Mouse (Mus musculus) embryonic facial prominence, embryonic 15.5 days (tissue): ENCODE data around the gene Arhgap9. TPM values are rescaled to one million over a fixed set of nuclear protein-coding genes. Genes with fewer than 3 reads are reported as not detected.

ENCODE experiments used
- ATAC-seq: fragments of 200-750 bp; cut with Nextera tagmentation; 2 replicates; pipeline ENCODE4 v1.8.0; 2017; ENCODE audit warnings: low read depth, moderate TSS enrichment; ENCODE audit not compliant: insufficient number of reproducible peaks, low FRiP score, low TSS enrichment
- H3K27ac ChIP-seq: fragments of 300-500 bp; sonication (generic); replicated peaks from 2 replicates; pipeline ENCODE4 v1.5.1; 2015; ENCODE audit warnings: mild to moderate bottlenecking, inconsistent platforms
- H3K27me3 ChIP-seq: fragments of 300-500 bp; sonication (generic); 2 replicates; pipeline ENCODE4 v1.6.1; 2015; ENCODE audit warnings: inconsistent platforms
- H3K36me3 ChIP-seq: fragments of 300-500 bp; sonication (generic); 2 replicates; pipeline ENCODE4 v1.6.1; 2015; ENCODE audit warnings: mild to moderate bottlenecking, inconsistent platforms
- H3K4me1 ChIP-seq: fragments of 300-500 bp; sonication (generic); 2 replicates; pipeline ENCODE4 v1.6.1; 2015; ENCODE audit warnings: inconsistent platforms
- H3K4me2 ChIP-seq: fragments of 300-500 bp; sonication (generic); replicated peaks from 2 replicates; pipeline ENCODE4 v1.6.1; 2015; ENCODE audit warnings: mild to moderate bottlenecking, inconsistent platforms
- H3K4me3 ChIP-seq: fragments of 300-500 bp; sonication (generic); replicated peaks from 2 replicates; pipeline ENCODE4 v1.5.1; 2015; ENCODE audit warnings: mild to moderate bottlenecking, inconsistent platforms
- H3K9ac ChIP-seq: fragments of 300-500 bp; sonication (generic); 2 replicates; pipeline ENCODE4 v1.6.1; 2015; ENCODE audit warnings: inconsistent platforms
- H3K9me3 ChIP-seq: fragments of 300-500 bp; sonication (generic); replicated peaks from 2 replicates; pipeline ENCODE4 v1.6.1; 2016; ENCODE audit warnings: inconsistent platforms
- WGBS: fragments of 180-500 bp; shearing (Covaris S2); methylation state at CpG from one replicate; pipeline ENCODE4 v1.1.7; 2015; 5-methylcytosine and 5-hydroxymethylcytosine counted together
- polyA plus RNA-seq: library from polyadenylated mRNA; unstranded; fragments of >200 nt; fragmentation: Nextera tagmentation; extraction: Ambion mirVana; gene quantifications from 2 replicates; pipeline ENCODE4 v1.2.1, GENCODE M21; 2015

Gene Arhgap9
- polyA plus RNA-seq, 1 experiment from 2014 or later, result 5.2 TPM

DNA sequence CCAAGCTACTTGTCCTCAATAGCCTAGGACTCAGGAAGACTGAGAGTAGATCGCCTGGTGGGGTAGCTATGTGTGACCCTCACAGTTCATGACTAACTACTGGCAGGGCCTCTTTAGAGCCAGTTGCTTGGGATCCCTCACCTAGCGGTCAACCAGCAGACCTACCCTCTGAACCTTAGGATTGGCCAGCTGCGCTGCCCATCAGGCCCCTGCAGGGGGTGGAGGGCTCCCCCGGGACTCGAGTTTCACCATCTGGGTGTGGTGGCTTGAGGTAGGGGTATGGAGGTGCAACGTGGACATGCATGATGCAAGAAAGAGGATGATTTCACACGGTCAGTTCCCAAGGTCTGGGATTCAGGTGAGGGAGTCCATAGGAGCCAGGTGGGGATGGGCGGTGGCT lies 30.0 kb downstream of the Arhgap9 start:
- no peak for ATAC-seq
- Histone ChIP-seq H3K27ac (no peak overlapping the region), H3K4me3 (no peak overlapping the region), H3K27me3 (no peaks in the 10 kb centered on the region), H3K4me1 (no peaks in the 10 kb centered on the region), H3K36me3 (no peaks in the 10 kb centered on the region), H3K9me3 (no peaks in the 10 kb centered on the region), H3K4me2 (no peak overlapping the region), H3K9ac (no peak overlapping the region)
- WGBS, result 69% methylated on average over 8 of the region's 8 CpGs

DNA sequence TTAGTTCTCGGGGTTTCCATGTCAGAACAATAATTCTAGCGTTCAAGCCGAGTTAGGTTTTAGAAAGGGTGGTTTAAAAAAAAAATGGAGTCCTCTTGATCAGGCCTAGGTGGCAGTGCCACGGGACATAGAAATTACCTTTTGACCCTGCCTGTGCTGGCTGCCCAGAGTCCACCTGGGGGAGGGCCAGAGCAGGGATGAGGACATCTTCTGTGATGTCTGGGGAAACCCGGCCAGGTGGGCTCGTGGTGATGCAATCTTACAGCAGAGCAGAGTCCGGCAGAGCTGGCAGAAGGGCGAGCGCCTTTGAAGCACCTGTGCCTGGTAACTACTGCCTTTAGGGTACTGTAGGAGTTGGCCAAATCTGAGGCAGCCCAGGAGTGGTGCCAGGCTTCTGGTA lies 30.4 kb downstream of the Arhgap9 start:
- no peak overlapping the region for H3K27ac ChIP-seq
- H3K4me2 ChIP-seq, result no peak overlapping the region
- no peak overlapping the region for H3K4me3 ChIP-seq
- no peak overlapping the region for H3K9ac ChIP-seq
- no peaks in the 10 kb centered on the region for H3K36me3 ChIP-seq
- H3K27me3 ChIP-seq, result no peaks in the 10 kb centered on the region
- WGBS, result 87% methylated on average over 9 of the region's 9 CpGs
- no peaks in the 10 kb centered on the region for H3K9me3 ChIP-seq
- ATAC-seq, result no peak
- no peaks in the 10 kb centered on the region for H3K4me1 ChIP-seq

DNA sequence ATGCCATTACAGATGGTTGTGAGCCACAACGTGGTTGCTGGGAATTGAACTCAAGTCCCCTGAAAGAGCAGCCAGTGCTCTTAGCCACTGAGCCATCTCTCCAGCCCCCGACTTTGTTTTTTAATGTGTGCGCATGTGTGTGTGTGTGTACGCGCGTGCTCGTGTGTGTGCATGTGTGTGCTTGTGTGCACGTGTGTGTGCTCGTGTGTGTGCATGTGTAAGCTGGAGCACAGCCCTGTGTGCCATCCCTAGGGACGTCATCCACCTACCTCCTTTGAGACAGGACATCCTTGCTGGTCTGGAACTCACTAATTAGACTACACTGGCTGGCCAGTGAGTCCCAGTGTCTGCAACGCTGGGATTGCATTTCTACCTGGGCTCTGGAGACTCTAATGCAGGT lies 31.0 kb downstream of the Arhgap9 start:
- 86% methylated on average over 11 of the region's 11 CpGs for WGBS
- Histone ChIP-seq H3K27ac (no peak overlapping the region), H3K4me2 (no peak overlapping the region), H3K4me1 (no peaks in the 10 kb centered on the region), H3K9me3 (no peaks in the 10 kb centered on the region), H3K36me3 (no peaks in the 10 kb centered on the region), H3K4me3 (no peak overlapping the region), H3K9ac (no peak overlapping the region), H3K27me3 (no peaks in the 10 kb centered on the region)
- ATAC-seq, result no peak

DNA sequence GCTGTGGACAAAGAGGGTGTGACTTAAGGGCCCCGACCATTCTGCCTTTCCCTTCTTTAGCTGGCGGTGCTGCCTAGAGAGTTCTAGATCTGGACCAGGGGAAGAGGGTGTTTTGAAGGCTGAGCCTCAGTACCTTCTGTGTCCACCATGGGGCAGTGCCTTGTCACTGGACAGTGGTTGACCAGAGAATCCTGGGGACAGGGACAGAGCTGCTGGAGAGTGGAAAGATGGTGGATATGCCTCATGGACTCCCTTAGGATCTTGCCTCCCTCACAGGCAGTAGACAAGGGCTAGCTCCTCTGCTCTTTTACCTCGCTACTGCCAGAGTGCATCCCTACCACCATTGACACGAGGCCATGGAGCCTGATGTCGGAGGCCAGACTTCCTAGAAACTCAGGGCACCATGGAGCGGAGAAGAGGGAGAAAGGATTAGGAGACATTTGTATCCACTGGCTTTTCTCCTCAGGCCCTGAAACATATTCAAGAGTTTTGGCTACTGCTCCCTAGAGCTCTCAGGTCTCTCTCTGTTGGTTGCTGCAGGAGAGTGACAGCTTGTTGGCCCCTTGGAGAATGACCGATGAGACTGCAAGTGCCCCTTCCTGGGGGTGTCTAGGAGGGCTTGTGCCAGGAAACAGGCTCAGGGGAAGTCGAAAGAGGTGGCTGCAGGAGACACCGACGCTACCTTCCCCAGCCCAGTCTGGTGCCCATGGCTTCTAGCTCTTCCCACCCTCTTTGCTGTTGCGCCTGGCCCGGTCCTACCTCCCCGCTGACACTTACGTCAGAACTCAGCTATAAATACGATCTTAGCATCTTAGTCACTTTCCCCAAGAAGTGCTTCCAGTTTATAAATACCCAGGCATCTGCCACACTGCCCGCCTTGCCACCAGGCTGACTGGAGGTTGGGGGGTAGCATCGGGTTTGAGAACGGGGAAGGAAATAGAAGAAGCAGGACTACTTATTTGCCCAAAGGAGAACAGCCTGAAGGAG lies 32.4 kb downstream of the Arhgap9 start, which contains the start of gene Inhbe:
TSS of gene Inhbe (minus strand) at position 503 of the 987 bp plus-strand sequence.
- H3K9ac ChIP-seq, result no peak within 1 kb of the TSS
- H3K36me3 ChIP-seq, result no peaks in the 10 kb centered on the region
- H3K4me1 ChIP-seq, result no peaks in the 10 kb centered on the region
- H3K27ac ChIP-seq, result no peak within 1 kb of the TSS
- no peak within 1 kb of the TSS for H3K4me3 ChIP-seq
- H3K27me3 ChIP-seq, result no peaks in the 10 kb centered on the region
- no peak for ATAC-seq
- WGBS, result 83% methylated on average over 18 of the region's 18 CpGs
- H3K4me2 ChIP-seq, result no peak within 1 kb of the TSS
- no peaks in the 10 kb centered on the region for H3K9me3 ChIP-seq

DNA sequence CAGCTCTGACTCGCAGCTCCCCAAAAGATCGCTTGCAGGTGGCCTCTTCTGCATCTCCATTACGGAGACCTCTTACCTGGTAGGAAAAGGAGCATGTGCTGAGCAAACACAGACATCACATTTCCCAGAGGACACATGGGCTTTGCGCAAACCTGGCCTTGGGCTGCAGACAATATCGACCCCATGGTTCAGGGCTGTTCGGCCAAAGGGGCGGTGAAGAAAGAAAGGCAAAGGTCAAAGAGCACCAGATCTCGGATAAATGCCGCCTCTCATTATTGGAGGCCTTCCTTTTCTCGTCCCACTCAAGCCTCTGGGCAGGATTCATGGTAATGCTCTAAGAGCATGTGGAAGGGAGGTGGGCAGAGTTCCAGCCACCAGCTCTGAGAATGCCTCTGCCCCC lies 33.6 kb downstream of the Arhgap9 start:
- H3K36me3 ChIP-seq, result no peaks in the 10 kb centered on the region
- no peak overlapping the region for H3K4me2 ChIP-seq
- no peaks in the 10 kb centered on the region for H3K9me3 ChIP-seq
- H3K27me3 ChIP-seq, result no peaks in the 10 kb centered on the region
- H3K4me3 ChIP-seq, result no peak overlapping the region
- H3K27ac ChIP-seq, result no peak overlapping the region
- no peak for ATAC-seq
- WGBS, result 52% methylated on average over 10 of the region's 10 CpGs
- H3K4me1 ChIP-seq, result no peaks in the 10 kb centered on the region
- H3K9ac ChIP-seq, result no peak overlapping the region

DNA sequence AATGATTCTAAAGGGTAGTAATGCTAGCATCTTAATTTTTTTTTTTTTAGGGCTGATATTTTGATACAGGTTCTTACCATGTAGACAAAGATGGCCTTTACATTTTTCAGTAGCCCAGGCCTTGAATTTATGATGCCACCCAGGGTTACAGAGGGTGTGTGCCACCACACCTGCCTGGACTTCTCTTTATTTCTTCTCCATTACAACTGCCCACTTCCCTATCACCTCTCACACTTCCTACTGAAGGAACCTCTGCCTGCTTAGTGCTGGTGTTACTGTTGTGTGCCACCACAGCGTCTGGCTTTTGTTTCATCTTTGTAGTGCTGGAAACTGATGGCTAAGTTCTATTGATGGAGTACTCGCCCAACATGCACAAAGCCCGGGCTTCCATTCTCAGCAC lies 39.0 kb downstream of the Arhgap9 start:
- Histone ChIP-seq H3K4me2 (no peak overlapping the region), H3K4me1 (no peaks in the 10 kb centered on the region), H3K27ac (no peak overlapping the region), H3K27me3 (no peaks in the 10 kb centered on the region), H3K9ac (no peak overlapping the region), H3K4me3 (no peak overlapping the region), H3K36me3 (no peaks in the 10 kb centered on the region), H3K9me3 (no peaks in the 10 kb centered on the region)
- 85% methylated on average over 3 of the region's 3 CpGs for WGBS
- no peak for ATAC-seq

DNA sequence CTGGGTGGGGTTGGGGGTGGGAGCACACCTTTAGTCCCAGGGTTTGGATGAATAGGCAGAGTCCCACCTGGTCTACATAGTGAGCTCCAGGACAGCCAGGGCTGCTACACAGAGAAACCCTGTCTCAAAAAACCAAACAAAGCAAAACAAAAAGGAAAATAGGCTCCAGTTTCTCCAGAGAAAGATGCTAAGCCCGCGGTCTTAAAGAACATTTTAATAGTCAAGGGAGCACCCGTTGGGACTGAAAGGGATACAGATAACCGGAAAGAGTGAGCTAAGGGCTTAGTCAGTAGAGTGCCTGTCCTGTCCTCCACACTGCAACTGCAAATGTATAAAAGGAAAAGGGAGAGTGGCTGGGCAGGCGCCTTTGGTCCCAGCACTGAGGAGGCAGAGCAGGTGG lies 45.4 kb downstream of the Arhgap9 start:
- Histone ChIP-seq H3K4me3 (no peak overlapping the region), H3K4me2 (no peak overlapping the region), H3K9me3 (no peaks in the 10 kb centered on the region), H3K9ac (no peak overlapping the region), H3K27ac (no peak overlapping the region), H3K27me3 (no peaks in the 10 kb centered on the region), H3K36me3 (no peaks in the 10 kb centered on the region), H3K4me1 (no peaks in the 10 kb centered on the region)
- 73% methylated on average over 5 of the region's 5 CpGs for whole genome bisulfite sequencing
- no peak for ATAC-seq

DNA sequence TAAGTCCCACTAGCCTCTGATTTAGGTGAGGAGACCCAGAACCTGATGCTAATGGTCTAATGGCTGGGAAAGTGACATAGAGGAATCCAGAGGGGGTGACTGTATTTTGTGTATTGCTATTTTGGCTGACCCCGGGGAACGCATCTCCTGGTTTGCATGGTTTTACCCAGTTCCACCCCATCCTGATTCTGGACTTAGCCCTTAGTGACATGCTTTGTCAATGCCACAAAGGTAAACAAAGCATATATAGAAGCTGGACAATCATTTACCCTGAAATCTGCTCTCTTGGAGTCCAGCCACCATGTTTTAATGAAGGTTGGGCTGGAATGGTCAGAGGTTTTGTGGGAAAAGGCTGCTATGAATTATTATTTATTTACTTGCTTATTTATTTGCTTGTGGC lies 46.5 kb downstream of the Arhgap9 start:
- Histone ChIP-seq H3K9me3 (no peaks in the 10 kb centered on the region), H3K27ac (no peak overlapping the region), H3K4me3 (no peak overlapping the region), H3K9ac (no peak overlapping the region), H3K4me2 (no peak overlapping the region), H3K36me3 (no peaks in the 10 kb centered on the region), H3K4me1 (no peaks in the 10 kb centered on the region), H3K27me3 (no peaks in the 10 kb centered on the region)
- WGBS, result 86% methylated on average over 2 of the region's 2 CpGs
- ATAC-seq, result no peak

DNA sequence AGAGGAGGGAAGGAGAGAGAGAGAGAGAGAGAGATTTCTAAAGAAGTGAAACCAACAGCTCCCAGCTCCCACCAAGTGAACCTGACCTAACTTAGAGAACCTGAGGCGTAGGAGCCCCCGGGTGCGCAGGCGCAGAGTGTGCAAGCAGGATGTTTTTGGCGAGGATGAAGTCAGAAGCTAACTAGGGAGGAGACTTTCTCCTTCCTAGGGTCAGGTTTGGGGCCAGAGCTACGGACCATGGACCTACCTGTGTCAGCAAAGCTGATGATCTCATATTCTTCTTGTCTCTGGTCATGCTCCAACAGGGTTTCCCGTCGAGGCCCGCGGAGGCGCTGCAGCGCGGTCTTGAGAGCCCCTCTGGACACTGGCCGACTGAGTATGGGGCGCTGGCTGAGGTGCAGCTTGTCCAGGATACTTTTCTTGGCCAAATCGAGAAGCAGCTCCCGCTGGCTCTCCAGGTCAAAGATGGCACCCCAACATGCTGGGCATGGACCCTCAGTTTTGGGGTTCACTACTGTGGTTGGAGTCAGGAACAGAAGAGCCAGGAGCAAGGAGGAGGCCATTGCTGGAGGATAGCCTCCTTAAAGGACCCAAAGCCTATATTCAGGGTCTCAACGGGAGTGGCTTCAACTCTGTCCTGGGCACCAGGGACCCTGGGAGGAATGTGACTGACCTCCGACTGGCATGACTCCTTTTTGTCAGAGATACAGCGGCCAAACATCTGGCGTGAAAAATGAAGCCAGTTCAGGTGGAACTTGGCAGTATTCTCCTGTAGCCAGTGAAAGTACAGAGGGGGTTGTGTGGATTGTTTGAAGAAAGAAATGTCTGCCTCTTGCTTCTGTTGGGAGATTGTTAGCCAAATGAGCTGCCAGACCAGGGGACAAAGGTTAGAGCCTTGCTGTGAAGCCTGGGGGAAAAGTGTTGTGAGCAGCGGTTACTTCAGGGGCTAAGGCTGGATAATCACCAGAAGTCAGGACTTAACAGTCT lies 48.4 kb downstream of the Arhgap9 start, which contains the start of gene Inhbc:
TSS of gene Inhbc (minus strand) at position 598 of the 987 bp plus-strand sequence.
- Histone ChIP-seq H3K36me3 (no peaks in the 10 kb centered on the region), H3K9ac (no peak within 1 kb of the TSS), H3K27ac (no peak within 1 kb of the TSS), H3K4me1 (no peaks in the 10 kb centered on the region), H3K27me3 (no peaks in the 10 kb centered on the region), H3K4me2 (no peak within 1 kb of the TSS), H3K4me3 (no peak within 1 kb of the TSS), H3K9me3 (no peaks in the 10 kb centered on the region)
- WGBS, result 76% methylated on average over 22 of the region's 22 CpGs
- ATAC-seq, result no peak

DNA sequence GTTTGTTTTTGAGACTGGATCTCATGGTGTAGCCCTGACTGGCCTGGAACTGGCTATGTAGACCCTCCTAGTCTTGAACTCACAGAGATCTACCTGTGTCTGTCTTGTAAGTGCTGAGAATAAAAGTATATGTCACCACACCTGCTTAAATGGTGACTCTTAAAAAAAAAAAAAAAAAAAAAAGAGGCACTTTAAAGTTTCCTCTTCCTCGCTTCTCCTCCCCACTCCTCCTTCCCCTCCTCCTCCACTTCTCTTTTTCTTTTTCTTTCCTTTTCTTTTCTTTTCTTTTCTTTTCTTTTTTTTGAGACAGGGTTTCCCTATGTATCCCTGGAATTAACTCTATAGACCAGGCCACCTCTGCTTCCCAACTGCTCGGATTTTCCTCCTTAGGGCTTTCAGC lies 49.3 kb downstream of the Arhgap9 start:
- H3K27ac ChIP-seq, result no peak overlapping the region
- 76% methylated on average over 2 of the region's 2 CpGs for WGBS
- no peaks in the 10 kb centered on the region for H3K9me3 ChIP-seq
- H3K4me1 ChIP-seq, result no peaks in the 10 kb centered on the region
- ATAC-seq, result no peak
- no peaks in the 10 kb centered on the region for H3K27me3 ChIP-seq
- no peak overlapping the region for H3K4me3 ChIP-seq
- H3K36me3 ChIP-seq, result no peaks in the 10 kb centered on the region
- H3K9ac ChIP-seq, result no peak overlapping the region
- no peak overlapping the region for H3K4me2 ChIP-seq

DNA sequence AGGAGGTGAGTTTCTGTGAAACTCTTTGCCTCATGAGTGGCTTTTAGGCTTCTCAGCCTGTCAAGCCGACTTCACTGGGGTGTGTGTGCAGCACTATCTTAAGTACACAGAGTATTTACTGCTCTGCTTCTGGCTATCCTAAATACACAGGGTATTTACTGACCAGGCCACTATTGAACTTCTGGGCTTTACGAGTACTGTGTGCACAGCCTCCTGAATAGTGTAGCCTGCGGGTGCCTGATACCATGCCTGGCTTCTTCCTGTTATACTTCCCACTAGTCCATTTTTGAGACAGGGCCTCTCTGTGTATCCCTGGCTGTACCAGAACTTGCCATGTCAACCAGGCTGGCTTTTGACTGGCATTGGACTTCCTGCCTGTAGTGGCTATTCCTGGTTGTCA lies 55.9 kb downstream of the Arhgap9 start:
- Histone ChIP-seq H3K36me3 (no peaks in the 10 kb centered on the region), H3K27me3 (no peaks in the 10 kb centered on the region), H3K4me1 (peaks cover 8% of the 10 kb centered on the region), H3K4me3 (no peak overlapping the region), H3K27ac (no peak overlapping the region), H3K9ac (no peak overlapping the region), H3K9me3 (no peaks in the 10 kb centered on the region), H3K4me2 (no peak overlapping the region)
- 67% methylated on average over 3 of the region's 3 CpGs for WGBS
- no peak for ATAC-seq
